Mouse (Mus musculus) neural tube, postnatal 0 days (tissue): Measurements from ENCODE around the gene Hsd11b1. TPM values are rescaled to one million over a fixed set of nuclear protein-coding genes. Genes with fewer than 3 reads are reported as not detected.

Source experiments
- polyA plus RNA-seq: library from polyadenylated mRNA; unstranded; fragments of >200 nt; fragmentation: Nextera tagmentation; extraction: Ambion mirVana; gene quantifications from 2 replicates; pipeline ENCODE4 v1.2.1, GENCODE M21; 2015

Gene Hsd11b1
- 1.2 and 1.5 TPM in 2 replicates for polyA plus RNA-seq

DNA sequence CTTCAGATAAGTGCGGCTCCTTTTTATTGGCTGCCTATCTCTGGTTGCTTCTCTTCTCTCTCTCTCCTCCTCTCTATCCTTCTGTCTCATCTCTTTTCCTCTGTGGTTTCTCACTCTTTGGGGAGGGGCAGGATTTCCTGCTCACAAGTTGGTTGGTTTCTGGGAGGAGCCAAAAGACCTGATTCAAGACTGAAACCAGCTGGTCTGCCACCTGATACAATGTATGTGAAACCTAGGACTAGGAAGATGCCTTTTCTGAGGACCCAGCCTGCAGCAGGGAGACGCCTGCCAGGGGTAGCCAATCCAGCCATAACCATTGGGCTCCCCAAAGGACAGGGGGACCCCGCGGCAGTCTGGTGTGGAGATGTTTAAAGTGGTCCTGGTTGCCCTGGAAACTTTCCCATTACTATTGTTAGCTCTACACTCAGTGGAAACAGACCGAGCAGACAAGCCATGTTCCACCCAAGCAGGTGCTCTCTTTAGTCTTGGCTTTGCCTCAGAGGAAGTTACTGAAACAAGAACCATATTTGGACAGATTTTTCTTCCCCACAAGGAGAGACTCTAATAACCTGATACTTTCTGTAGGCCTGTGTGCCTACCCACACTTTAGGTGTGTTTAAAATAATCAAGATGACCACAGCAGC is at the start of gene Hsd11b1:
TSS of gene Hsd11b1 (minus strand) at position 121 of the 644 bp plus-strand sequence.

DNA sequence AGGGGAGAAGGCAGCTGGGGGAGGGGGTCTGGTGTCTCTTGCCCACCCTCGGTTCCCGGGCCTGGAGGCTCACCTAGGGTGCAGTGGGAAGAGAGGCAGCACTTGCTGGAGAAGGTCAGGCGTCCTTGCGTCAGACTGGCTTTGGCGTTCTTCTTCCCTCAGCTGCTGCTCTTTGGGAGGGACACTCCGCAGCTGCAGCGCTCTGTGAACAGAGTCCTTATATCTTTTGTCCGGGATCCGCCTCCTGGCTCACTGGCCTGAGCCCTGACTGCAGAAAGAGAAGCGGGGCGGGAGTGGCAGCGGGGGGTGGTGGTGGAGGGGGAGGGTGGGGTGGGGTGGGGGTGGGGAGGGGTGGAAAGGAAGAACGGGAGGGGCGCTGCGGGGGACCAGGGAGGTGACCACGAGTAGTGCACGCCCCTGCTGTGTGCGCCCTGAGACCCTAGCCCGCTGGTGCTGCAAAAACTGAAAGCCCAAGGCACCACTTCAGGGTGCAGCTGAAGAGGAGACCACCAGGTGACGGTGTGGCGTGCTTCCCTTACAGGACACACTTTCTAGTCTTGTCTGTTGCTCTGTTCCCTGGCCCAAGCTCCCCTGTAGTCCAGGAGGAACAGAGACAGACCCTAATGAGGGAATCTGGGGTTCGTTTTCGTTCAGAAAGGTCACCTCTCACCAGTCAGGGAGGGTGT is 9.2 kb upstream of the Hsd11b1 start, which contains the start of gene G0s2:
TSS of gene G0s2 (minus strand) at position 302 of the 686 bp plus-strand sequence.

DNA sequence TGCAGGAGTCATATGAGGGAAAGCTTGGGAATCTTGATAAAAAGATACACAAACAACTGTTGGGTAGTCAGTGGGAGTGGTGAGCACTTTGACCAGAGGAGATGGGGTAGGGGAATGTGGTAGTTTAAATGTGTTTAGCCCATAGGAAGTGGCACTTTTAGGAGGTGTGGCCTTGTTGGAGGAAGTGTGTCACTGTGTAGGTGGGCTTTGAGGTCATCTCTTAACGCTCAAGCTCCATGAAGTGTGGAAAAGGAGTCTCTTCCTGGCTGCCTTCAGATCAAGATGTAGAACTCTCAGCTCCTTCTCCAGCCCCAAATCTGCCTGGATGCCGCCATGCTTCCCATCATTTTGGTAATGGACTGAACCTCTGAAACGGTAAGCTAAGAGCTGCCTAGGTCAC is 56.4 kb downstream of the Hsd11b1 start, which contains the start of gene Lamb3:
TSS of gene Lamb3 (plus strand) at position 197 of the 400 bp plus-strand sequence.

DNA sequence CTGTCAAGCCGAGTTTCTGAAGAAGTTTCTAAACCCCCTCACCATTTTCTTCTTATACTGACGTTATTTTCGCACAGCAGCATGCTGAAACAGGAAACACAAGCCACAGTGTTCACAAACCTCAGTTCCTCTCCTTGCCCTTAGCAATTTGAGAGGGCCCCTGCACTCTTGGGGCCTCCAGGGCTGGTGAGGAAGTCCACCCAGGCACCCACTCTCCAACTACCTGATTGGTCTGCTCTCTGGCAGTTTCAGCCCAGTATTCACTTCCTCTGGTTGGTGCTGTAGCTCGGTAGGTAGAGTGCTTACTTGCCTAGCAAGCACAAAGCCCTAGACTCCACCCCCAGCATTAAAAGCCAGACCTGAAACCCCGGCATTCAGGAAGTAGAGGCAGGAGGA is 62.5 kb downstream of the Hsd11b1 start, which contains the start of gene Traf3ip3:
TSS of gene Traf3ip3 (minus strand) at position 321 of the 396 bp plus-strand sequence.

Other genes with a start within 250 kb of the Hsd11b1 start
- gene Syt14, start 228.3 kb downstream of the Hsd11b1 start, polyA plus RNA-seq: 3.2 and 3.6 TPM in 2 replicates
- gene Diexf, start 133.8 kb downstream of the Hsd11b1 start, polyA plus RNA-seq: 3.4 and 6.2 TPM in 2 replicates
- gene Irf6, start 111.0 kb downstream of the Hsd11b1 start, polyA plus RNA-seq: 0.64 and 0.65 TPM in 2 replicates
- gene A130010J15Rik, start 96.0 kb downstream of the Hsd11b1 start, polyA plus RNA-seq: 8.3 and 8.4 TPM in 2 replicates
- gene Traf3ip3, start 62.4 kb downstream of the Hsd11b1 start, polyA plus RNA-seq: 1.9 and 2.5 TPM in 2 replicates
- 0.18 and 0.29 TPM in 2 replicates for gene Lamb3, start 56.4 kb downstream of the Hsd11b1 start, polyA plus RNA-seq
- gene G0s2, start 9.1 kb upstream of the Hsd11b1 start, polyA plus RNA-seq: 13.9 and 16.1 TPM in 2 replicates
- 43.3 and 49.5 TPM in 2 replicates for gene Camk1g, start 106.2 kb upstream of the Hsd11b1 start, polyA plus RNA-seq